Mouse (Mus musculus) liver, embryonic 16.5 days (tissue): ENCODE results near the gene Cds1. TPM values are rescaled to one million over a fixed set of nuclear protein-coding genes. Genes with fewer than 3 reads are reported as not detected.

Source experiments
- ATAC-seq: fragments of 200-750 bp; cut with Nextera tagmentation; 2 replicates; pipeline ENCODE4 v1.8.0; 2017; ENCODE audit warnings: low read depth, mild to moderate bottlenecking, moderate number of reproducible peaks, moderate library complexity
- H3K27ac ChIP-seq: fragments of 300-500 bp; sonication (generic); 2 replicates; pipeline ENCODE4 v1.5.1; 2014; ENCODE audit warnings: mild to moderate bottlenecking, low read length
- H3K27me3 ChIP-seq: fragments of 300-500 bp; sonication (generic); 2 replicates; pipeline ENCODE4 v1.6.1; 2014; ENCODE audit warnings: low read depth, low read length, mixed read lengths; ENCODE audit not compliant: control insufficient read depth, insufficient read depth
- H3K36me3 ChIP-seq: fragments of 300-500 bp; sonication (generic); 2 replicates; pipeline ENCODE4 v1.6.1; 2014; ENCODE audit warnings: mild to moderate bottlenecking; ENCODE audit not compliant: control insufficient read depth, insufficient read depth
- H3K4me1 ChIP-seq: fragments of 300-500 bp; sonication (generic); 2 replicates; pipeline ENCODE4 v1.6.1; 2014; ENCODE audit warnings: low read depth, low read length, mixed read lengths; ENCODE audit not compliant: control insufficient read depth
- H3K4me2 ChIP-seq: fragments of 300-500 bp; sonication (generic); 2 replicates; pipeline ENCODE4 v1.6.1; 2014; ENCODE audit warnings: low read depth, low read length, mixed read lengths
- H3K4me3 ChIP-seq: fragments of 300-500 bp; sonication (generic); 2 replicates; pipeline ENCODE4 v1.5.1; 2014; ENCODE audit warnings: low read depth, mild to moderate bottlenecking, low read length
- H3K9ac ChIP-seq: fragments of 300-500 bp; sonication (generic); 2 replicates; pipeline ENCODE4 v1.6.1; 2014; ENCODE audit warnings: low read depth, low read length
- H3K9me3 ChIP-seq: fragments of 300-500 bp; sonication (generic); replicated peaks from 2 replicates; pipeline ENCODE4 v1.6.1; 2016; ENCODE audit warnings: low read length; ENCODE audit not compliant: control insufficient read depth
- WGBS: fragments of 180-500 bp; shearing (Covaris S2); extraction: QIAGEN DNeasy Blood & Tissue Kit; methylation state at CpG from one replicate; pipeline ENCODE4 v1.1.7; 2014; ENCODE audit not compliant: insufficient replicate concordance; 5-methylcytosine and 5-hydroxymethylcytosine counted together
- polyA plus RNA-seq: library from polyadenylated mRNA; unstranded; fragments of >200 nt; fragmentation: Nextera tagmentation; extraction: Ambion mirVana; gene quantifications from 2 replicates; pipeline ENCODE4 v1.2.1, GENCODE M21; 2015

Gene Cds1
- polyA plus RNA-seq, 1 experiment from 2014 or later, result 0.44 TPM

GRCm38 (mm10) chr5:101742014-101742413 is 22.9 kb upstream of the Cds1 start:
- no peaks in the 10 kb centered on the region for H3K9me3 ChIP-seq
- WGBS, result 48% methylated on average over 2 of the region's 2 CpGs
- H3K4me1 ChIP-seq, result no peaks in the 10 kb centered on the region
- no peaks in the 10 kb centered on the region for H3K36me3 ChIP-seq
- H3K27ac ChIP-seq, result no peak overlapping the region
- ATAC-seq, result no peak
- H3K9ac ChIP-seq, result no peak overlapping the region
- H3K4me2 ChIP-seq, result no peak overlapping the region
- no peak overlapping the region for H3K4me3 ChIP-seq
- H3K27me3 ChIP-seq, result no peaks in the 10 kb centered on the region

- H3K9ac ChIP-seq, result no peak overlapping the region
- no peak overlapping the region for H3K4me2 ChIP-seq
- no peak for ATAC-seq
- WGBS, result 81% methylated on average over 8 of the region's 8 CpGs
- H3K9me3 ChIP-seq, result no peaks in the 10 kb centered on the region
- no peaks in the 10 kb centered on the region for H3K36me3 ChIP-seq
- no peak overlapping the region for H3K27ac ChIP-seq
- H3K4me3 ChIP-seq, result no peak overlapping the region
- no peaks in the 10 kb centered on the region for H3K4me1 ChIP-seq
- H3K27me3 ChIP-seq, result no peaks in the 10 kb centered on the region
These were observed 22.5 kb upstream of the Cds1 start for GRCm38 (mm10) chr5:101742425-101742824.

- Histone ChIP-seq H3K4me3 (no peak overlapping the region), H3K27me3 (no peaks in the 10 kb centered on the region), H3K4me1 (no peaks in the 10 kb centered on the region), H3K36me3 (no peaks in the 10 kb centered on the region), H3K9ac (no peak overlapping the region), H3K4me2 (no peak overlapping the region), H3K27ac (no peak overlapping the region), H3K9me3 (no peaks in the 10 kb centered on the region)
- 67% methylated on average over 6 of the region's 6 CpGs for WGBS
- ATAC-seq, result no peak
These were observed 20.0 kb upstream of the Cds1 start for GRCm38 (mm10) chr5:101744886-101745285.

GRCm38 (mm10) chr5:101753680-101754079 is 11.2 kb upstream of the Cds1 start:
- Histone ChIP-seq H3K27ac (no peak overlapping the region), H3K9me3 (no peaks in the 10 kb centered on the region), H3K9ac (no peak overlapping the region), H3K4me1 (no peaks in the 10 kb centered on the region), H3K4me2 (no peak overlapping the region), H3K27me3 (peaks cover 11% of the 10 kb centered on the region), H3K4me3 (no peak overlapping the region), H3K36me3 (no peaks in the 10 kb centered on the region)
- ATAC-seq, result no peak
- WGBS, result 23% methylated on average over 1 of the region's 1 CpGs

- H3K27me3 ChIP-seq, result peaks cover 29% of the 10 kb centered on the region
- H3K4me3 ChIP-seq, result no peak overlapping the region
- H3K4me2 ChIP-seq, result no peak overlapping the region
- H3K9me3 ChIP-seq, result no peaks in the 10 kb centered on the region
- ATAC-seq, result no peak
- H3K36me3 ChIP-seq, result no peaks in the 10 kb centered on the region
- no peaks in the 10 kb centered on the region for H3K4me1 ChIP-seq
- no peak overlapping the region for H3K9ac ChIP-seq
- no peak overlapping the region for H3K27ac ChIP-seq
These were observed 7.3 kb upstream of the Cds1 start for GRCm38 (mm10) chr5:101757669-101758068.

- no peaks in the 10 kb centered on the region for H3K9me3 ChIP-seq
- H3K27ac ChIP-seq, result no peak overlapping the region
- peaks cover 51% of the 10 kb centered on the region for H3K27me3 ChIP-seq
- no peak for ATAC-seq
- 39% methylated on average over 4 of the region's 4 CpGs for WGBS
- no peak overlapping the region for H3K4me2 ChIP-seq
- H3K9ac ChIP-seq, result no peak overlapping the region
- H3K36me3 ChIP-seq, result no peaks in the 10 kb centered on the region
- H3K4me3 ChIP-seq, result no peak overlapping the region
- H3K4me1 ChIP-seq, result no peaks in the 10 kb centered on the region
These were observed 3.2 kb upstream of the Cds1 start for GRCm38 (mm10) chr5:101761685-101762084.

- WGBS, result 13% methylated on average over 2 of the region's 2 CpGs
- Histone ChIP-seq H3K27me3 (peaks cover 67% of the 10 kb centered on the region), H3K27ac (no peak overlapping the region), H3K4me1 (no peaks in the 10 kb centered on the region), H3K4me2 (no peak overlapping the region), H3K36me3 (no peaks in the 10 kb centered on the region), H3K9ac (no peak overlapping the region), H3K9me3 (no peaks in the 10 kb centered on the region), H3K4me3 (no peak overlapping the region)
- ATAC-seq, result no peak
These were observed 1.4 kb upstream of the Cds1 start for GRCm38 (mm10) chr5:101763571-101763970.

GRCm38 (mm10) chr5:101765390-101765901 is 516 bp downstream of the Cds1 start:
- H3K27me3 ChIP-seq, result peaks cover 69% of the 10 kb centered on the region
- peak overlapping the region; percentile 60 for H3K4me3 ChIP-seq
- under 1% methylated on average over 43 of the region's 45 CpGs for WGBS
- no peaks in the 10 kb centered on the region for H3K9me3 ChIP-seq
- H3K4me2 ChIP-seq, result peak overlapping the region; percentile 80
- H3K36me3 ChIP-seq, result no peaks in the 10 kb centered on the region
- H3K9ac ChIP-seq, result peak overlapping the region; percentile 24; the same call in 1 of the 2 replicates
- no peaks in the 10 kb centered on the region for H3K4me1 ChIP-seq
- ATAC-seq, result peak; percentile 13; the same call in 1 of the 2 replicates
- H3K27ac ChIP-seq, result no peak overlapping the region

GRCm38 (mm10) chr5:101766248-101766647 is 1.3 kb downstream of the Cds1 start:
- H3K36me3 ChIP-seq, result no peaks in the 10 kb centered on the region
- no peak overlapping the region for H3K27ac ChIP-seq
- no peaks in the 10 kb centered on the region for H3K4me1 ChIP-seq
- no peak overlapping the region for H3K4me2 ChIP-seq
- H3K9me3 ChIP-seq, result no peaks in the 10 kb centered on the region
- no peak overlapping the region for H3K9ac ChIP-seq
- no peak for ATAC-seq
- 11% methylated on average over 6 of the region's 6 CpGs for WGBS
- H3K4me3 ChIP-seq, result no peak overlapping the region
- peaks cover 61% of the 10 kb centered on the region for H3K27me3 ChIP-seq
